Mouse (Mus musculus): ENCODE measurements around the gene Enthd1. TPM values are rescaled to one million over a fixed set of nuclear protein-coding genes. Genes with fewer than 3 reads are reported as not detected.

The Enthd1 gene
- total and polyA plus RNA-seq, 2 experiments from 2014 or later = not detected

- DNase-seq (ENCODE audit: low spot score) = peak; percentile 45
- Histone ChIP-seq H3K4me3 (ENCODE audit: low read length) (no peak overlapping the region), H3K9me3 (ENCODE audit: low read length) (no peaks in the 10 kb centered on the region), H3K36me3 (ENCODE audit: insufficient read depth, low read length) (no peaks in the 10 kb centered on the region), H3K27me3 (ENCODE audit: insufficient read depth, low read length) (no peaks in the 10 kb centered on the region), H3K4me2 (ENCODE audit: low read depth, low read length) (no peak overlapping the region), H3K27ac (no peak overlapping the region), H3K4me1 (ENCODE audit: insufficient read depth, low read length) (no peaks in the 10 kb centered on the region), H3K9ac (replicated peaks; ENCODE audit: low read length) (no peak overlapping the region; the same call in 1 of the 2 replicates)
- 52% methylated on average over 15 of the region's 15 CpGs for WGBS
- ATAC-seq = no peak
- TF ChIP-seq CTCF (IDR thresholded peaks at IDR 0.05; ENCODE audit: low read depth) = no peak
Observed at GRCm38 (mm10) chr15:80560646-80561580, 4.0 kb downstream of the Enthd1 start.

- no peaks in the 10 kb centered on the region for H3K27me3 ChIP-seq (ENCODE audit: insufficient read depth, low read length)
- WGBS = 58% methylated on average over 14 of the region's 14 CpGs
- no peaks in the 10 kb centered on the region for H3K9me3 ChIP-seq (ENCODE audit: low read length)
- H3K36me3 ChIP-seq (ENCODE audit: insufficient read depth, low read length) = no peaks in the 10 kb centered on the region
- ATAC-seq (no peak), DNase-seq (ENCODE audit: low spot score) (no peak)
- H3K4me1 ChIP-seq (ENCODE audit: insufficient read depth, low read length) = no peaks in the 10 kb centered on the region
- H3K27ac ChIP-seq = no peak overlapping the region
- H3K4me2 ChIP-seq (ENCODE audit: low read depth, low read length) = no peak overlapping the region
- H3K4me3 ChIP-seq (ENCODE audit: low read length) = no peak overlapping the region
- H3K9ac ChIP-seq (replicated peaks; ENCODE audit: low read length) = no peak overlapping the region
- TF ChIP-seq CTCF (IDR thresholded peaks at IDR 0.05; ENCODE audit: low read depth) = no peak
Observed at GRCm38 (mm10) chr15:80559978-80560377, 5.0 kb downstream of the Enthd1 start.

- H3K4me2 ChIP-seq (ENCODE audit: low read depth, low read length) = no peak overlapping the region
- no peak overlapping the region for H3K27ac ChIP-seq
- no peaks in the 10 kb centered on the region for H3K4me1 ChIP-seq (ENCODE audit: insufficient read depth, low read length)
- DNase-seq (ENCODE audit: low spot score) (no peak), ATAC-seq (no peak)
- H3K27me3 ChIP-seq (ENCODE audit: insufficient read depth, low read length) = no peaks in the 10 kb centered on the region
- H3K9me3 ChIP-seq (ENCODE audit: low read length) = no peaks in the 10 kb centered on the region
- no peak overlapping the region for H3K4me3 ChIP-seq (ENCODE audit: low read length)
- WGBS = 70% methylated on average over 12 of the region's 12 CpGs
- no peaks in the 10 kb centered on the region for H3K36me3 ChIP-seq (ENCODE audit: insufficient read depth, low read length)
- TF ChIP-seq CTCF (IDR thresholded peaks at IDR 0.05; ENCODE audit: low read depth) = no peak
- H3K9ac ChIP-seq (replicated peaks; ENCODE audit: low read length) = no peak overlapping the region
Observed at GRCm38 (mm10) chr15:80559534-80559933, 5.4 kb downstream of the Enthd1 start.

DNA sequence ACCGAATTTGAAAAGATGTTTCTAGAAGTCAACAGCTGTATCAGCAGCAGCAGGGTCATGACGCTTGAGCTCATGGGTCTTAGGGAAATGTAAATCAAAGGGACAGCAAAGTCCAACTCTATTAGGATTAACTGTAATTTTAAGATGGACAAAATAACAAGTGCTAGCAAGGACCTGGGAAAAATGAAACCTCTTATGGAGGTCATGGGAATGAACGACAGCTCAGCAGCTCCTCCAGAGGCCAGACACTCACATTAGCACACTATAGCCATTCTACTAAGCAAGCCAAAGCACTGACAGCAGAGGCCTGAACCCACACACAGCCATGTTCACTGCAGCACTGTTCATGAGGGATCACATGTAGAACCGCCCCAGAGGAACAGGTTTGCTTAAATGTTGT is 7.2 kb downstream of the Enthd1 start:
- Histone ChIP-seq H3K27ac (no peak overlapping the region), H3K9me3 (ENCODE audit: low read length) (no peaks in the 10 kb centered on the region), H3K4me3 (ENCODE audit: low read length) (no peak overlapping the region), H3K4me1 (ENCODE audit: insufficient read depth, low read length) (no peaks in the 10 kb centered on the region), H3K4me2 (ENCODE audit: low read depth, low read length) (no peak overlapping the region), H3K9ac (replicated peaks; ENCODE audit: low read length) (no peak overlapping the region), H3K27me3 (ENCODE audit: insufficient read depth, low read length) (no peaks in the 10 kb centered on the region), H3K36me3 (ENCODE audit: insufficient read depth, low read length) (no peaks in the 10 kb centered on the region)
- ATAC-seq (no peak), DNase-seq (ENCODE audit: low spot score) (peak; percentile 50)
- WGBS = 74% methylated on average over 4 of the region's 4 CpGs
- peak; percentile 59 for TF ChIP-seq CTCF (IDR thresholded peaks at IDR 0.05; ENCODE audit: low read depth)

DNA sequence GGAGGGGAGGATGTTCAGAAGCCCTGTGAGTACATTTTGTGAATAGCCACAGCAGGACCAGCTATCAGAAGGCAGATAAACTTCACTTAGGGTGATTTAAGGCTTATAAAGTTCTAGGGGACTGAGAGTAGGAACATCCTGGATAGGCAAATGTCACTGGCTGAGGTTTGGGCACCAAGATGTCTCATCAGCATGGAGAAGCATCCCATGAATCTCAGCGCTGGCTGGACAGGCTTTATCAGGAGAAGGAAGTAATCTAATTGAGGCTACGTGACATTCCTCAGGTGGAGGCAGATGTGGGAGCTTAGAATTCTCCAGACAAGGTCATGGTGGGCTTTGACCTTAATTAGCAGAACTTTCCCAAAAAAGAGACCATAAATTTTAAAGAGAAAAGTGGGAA is 8.9 kb downstream of the Enthd1 start:
- Histone ChIP-seq H3K4me1 (ENCODE audit: insufficient read depth, low read length) (no peaks in the 10 kb centered on the region), H3K27ac (no peak overlapping the region), H3K36me3 (ENCODE audit: insufficient read depth, low read length) (no peaks in the 10 kb centered on the region), H3K9me3 (ENCODE audit: low read length) (no peaks in the 10 kb centered on the region), H3K9ac (replicated peaks; ENCODE audit: low read length) (no peak overlapping the region), H3K4me2 (ENCODE audit: low read depth, low read length) (no peak overlapping the region), H3K27me3 (ENCODE audit: insufficient read depth, low read length) (no peaks in the 10 kb centered on the region), H3K4me3 (ENCODE audit: low read length) (no peak overlapping the region)
- WGBS = 91% methylated on average over 2 of the region's 2 CpGs
- ATAC-seq (no peak), DNase-seq (ENCODE audit: low spot score) (no peak)
- no peak for TF ChIP-seq CTCF (IDR thresholded peaks at IDR 0.05; ENCODE audit: low read depth)

- no peak overlapping the region for H3K4me3 ChIP-seq (ENCODE audit: low read length)
- H3K4me1 ChIP-seq (ENCODE audit: insufficient read depth, low read length) = no peaks in the 10 kb centered on the region
- H3K9ac ChIP-seq (replicated peaks; ENCODE audit: low read length) = no peak overlapping the region
- ATAC-seq (no peak), DNase-seq (ENCODE audit: low spot score) (no peak)
- no peaks in the 10 kb centered on the region for H3K9me3 ChIP-seq (ENCODE audit: low read length)
- H3K27ac ChIP-seq = no peak overlapping the region
- H3K27me3 ChIP-seq (ENCODE audit: insufficient read depth, low read length) = no peaks in the 10 kb centered on the region
- no peak for TF ChIP-seq CTCF (IDR thresholded peaks at IDR 0.05; ENCODE audit: low read depth)
- 95% methylated on average over 6 of the region's 6 CpGs for WGBS
- H3K36me3 ChIP-seq (ENCODE audit: insufficient read depth, low read length) = no peaks in the 10 kb centered on the region
- H3K4me2 ChIP-seq (ENCODE audit: low read depth, low read length) = no peak overlapping the region
Observed at GRCm38 (mm10) chr15:80554860-80555822, 9.8 kb downstream of the Enthd1 start.

Measured in hindbrain, postnatal 0 days (tissue).